Mouse (Mus musculus): ENCODE data around the gene Arf6.
"Not testable (repeated sequence)": the region's sequence is repeated elsewhere in the genome, so short reads cannot be mapped to it uniquely, and the experiment has no call there.

Arf6 gene

GRCm38 (mm10) chr12:69371854-69372671, at the start of gene Arf6, which contains the start of gene Gm9887:
TSS of gene Arf6 (plus strand) at chr12:69372150.
TSS of gene Gm9887 (minus strand) at chr12:69372458.
- peak; percentile 99 for DNase-seq (ENCODE audit: low spot score)

- no peak for DNase-seq (ENCODE audit: low spot score)
These were observed 40.8 kb upstream of the Arf6 start for GRCm38 (mm10) chr12:69331187-69331586.

- no peak for DNase-seq (ENCODE audit: low spot score)
These were observed 39.8 kb upstream of the Arf6 start for GRCm38 (mm10) chr12:69332147-69332546.

DNA sequence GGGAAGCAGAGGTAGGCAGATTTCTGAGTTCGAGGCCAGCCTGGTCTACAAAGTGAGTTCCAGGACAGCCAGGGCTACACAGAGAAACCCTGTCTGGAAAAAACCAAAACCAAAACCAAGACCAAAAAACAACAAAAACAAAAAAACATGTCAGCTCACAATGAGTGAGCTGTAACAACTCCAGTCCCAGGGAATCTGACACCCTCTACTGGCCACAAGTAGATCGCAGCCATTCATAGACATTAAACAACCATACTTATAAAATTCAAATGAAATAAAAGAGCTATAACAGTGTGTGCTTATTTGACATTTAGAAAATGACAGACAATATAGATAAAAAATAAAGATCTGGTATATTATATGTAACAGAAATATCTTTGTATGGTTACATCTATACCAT, 38.4 kb upstream of the Arf6 start:
- DNase-seq (ENCODE audit: low spot score), result peak; percentile 59

DNA sequence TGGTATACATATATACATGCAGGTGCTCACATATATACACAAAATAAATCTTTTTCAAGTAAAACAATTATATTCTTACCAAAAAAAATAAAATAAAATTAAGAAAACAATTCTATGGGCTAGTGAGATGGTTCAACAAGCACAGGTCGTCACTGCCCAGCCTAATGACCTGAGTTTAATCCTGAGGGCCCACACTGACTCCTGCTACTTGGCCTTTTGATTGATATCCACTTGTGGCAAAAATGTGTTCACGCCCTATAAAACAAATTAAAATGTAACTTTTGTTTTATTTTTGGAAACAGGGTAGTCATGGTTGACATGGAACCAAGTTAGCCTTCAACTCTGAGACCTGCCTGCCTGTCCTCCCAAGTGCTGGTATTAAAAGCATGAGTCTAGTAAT, 22.0 kb upstream of the Arf6 start:
- DNase-seq (ENCODE audit: low spot score), result no peak

DNA sequence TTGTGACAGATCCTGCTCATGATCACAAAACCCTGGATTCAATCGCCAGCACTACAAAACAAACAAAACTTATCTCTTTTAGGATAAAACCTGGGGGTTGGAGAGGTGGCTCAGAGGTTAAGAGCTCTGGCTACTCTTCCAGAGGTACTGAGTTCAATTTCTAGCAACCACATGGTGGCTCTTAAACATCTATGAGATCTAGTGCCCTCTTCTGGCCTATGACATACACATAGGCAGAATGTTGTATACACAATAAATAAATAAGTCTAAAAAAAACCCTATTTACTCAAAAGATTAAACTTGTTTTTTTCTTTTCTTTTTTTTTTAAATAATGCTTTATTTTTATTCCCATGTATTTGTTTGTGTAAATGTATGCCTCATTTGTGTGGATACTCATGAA, 20.3 kb upstream of the Arf6 start:
- DNase-seq (ENCODE audit: low spot score), result no peak

DNA sequence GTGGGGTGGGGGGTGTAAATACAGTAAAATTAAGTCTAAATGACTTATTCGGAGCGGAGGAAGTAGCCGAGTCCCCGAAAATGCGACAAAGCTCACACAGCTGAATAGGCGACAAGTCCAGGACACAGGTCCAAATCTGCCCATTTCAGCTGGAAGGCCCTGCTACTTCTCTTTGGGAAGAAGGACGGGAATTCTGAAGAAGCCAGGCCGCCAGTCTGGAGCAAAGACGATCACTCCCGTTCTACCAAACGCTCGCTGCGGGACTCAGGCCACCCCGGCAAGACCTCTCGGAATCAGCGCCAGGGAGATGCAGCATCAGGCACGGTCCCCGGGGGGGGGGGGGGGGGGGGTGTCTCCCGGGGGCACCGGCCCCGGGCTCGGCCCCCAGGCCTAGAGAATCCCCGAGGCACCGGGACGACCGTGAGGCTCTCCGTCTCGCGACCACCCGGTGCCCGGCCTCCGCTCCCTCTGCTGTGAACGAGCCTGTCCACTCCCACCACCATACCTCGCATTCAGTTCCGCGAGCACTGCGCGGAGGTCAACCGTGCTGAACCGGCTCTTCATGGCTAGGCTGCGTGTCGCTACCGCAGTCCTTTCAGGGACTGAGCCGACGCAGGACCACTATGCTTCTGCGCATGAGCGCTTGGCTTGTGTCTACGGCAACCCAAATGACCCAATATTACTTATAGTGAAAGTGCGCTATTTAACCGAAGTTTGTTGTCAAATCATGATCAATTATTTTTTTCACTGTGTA, 15.2 kb upstream of the Arf6 start, which contains the start of gene Nemf:
Nemf (minus strand) TSS at position 620 of the 754 bp plus-strand sequence.
- DNase-seq (ENCODE audit: low spot score), result peak; percentile 79

DNA sequence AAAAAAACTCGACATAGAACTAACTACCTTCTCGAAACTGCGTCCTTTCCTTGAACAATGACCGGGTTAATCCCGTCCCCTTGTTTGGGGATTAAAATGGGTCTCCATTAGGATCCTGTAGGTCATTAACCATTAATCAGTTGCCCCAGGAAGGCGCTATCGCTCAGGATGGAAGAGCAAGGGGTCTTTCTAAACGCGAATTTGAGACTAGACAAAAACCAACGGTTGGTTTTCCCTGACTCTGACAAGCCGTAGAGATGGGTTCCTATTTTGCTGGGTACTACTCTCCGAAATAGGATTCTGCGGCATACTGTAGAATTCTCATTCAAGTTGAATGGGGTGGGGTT, 14.7 kb upstream of the Arf6 start:
- no peak for DNase-seq (ENCODE audit: low spot score)

DNA sequence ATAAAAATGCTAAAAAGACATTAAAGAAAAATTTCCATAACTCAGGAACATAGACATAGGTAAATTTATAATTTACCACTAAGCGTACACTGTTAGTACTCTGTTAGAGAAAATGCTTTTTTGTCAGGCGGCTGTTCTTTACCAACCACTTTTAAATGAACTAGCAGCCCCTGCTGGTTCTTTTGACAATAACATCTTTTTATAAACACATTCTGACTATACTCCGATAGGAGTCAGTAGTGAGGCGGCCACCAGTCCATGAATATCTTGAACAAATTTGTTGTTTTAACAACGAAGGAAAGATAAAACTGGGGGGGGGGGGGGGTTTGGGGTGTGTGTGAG, 11.3 kb upstream of the Arf6 start:
- peak; percentile 83 for DNase-seq (ENCODE audit: low spot score)

GRCm38 (mm10) chr12:69360997-69361899, 10.7 kb upstream of the Arf6 start:
- DNase-seq (ENCODE audit: low spot score), result peak; percentile 100

DNA sequence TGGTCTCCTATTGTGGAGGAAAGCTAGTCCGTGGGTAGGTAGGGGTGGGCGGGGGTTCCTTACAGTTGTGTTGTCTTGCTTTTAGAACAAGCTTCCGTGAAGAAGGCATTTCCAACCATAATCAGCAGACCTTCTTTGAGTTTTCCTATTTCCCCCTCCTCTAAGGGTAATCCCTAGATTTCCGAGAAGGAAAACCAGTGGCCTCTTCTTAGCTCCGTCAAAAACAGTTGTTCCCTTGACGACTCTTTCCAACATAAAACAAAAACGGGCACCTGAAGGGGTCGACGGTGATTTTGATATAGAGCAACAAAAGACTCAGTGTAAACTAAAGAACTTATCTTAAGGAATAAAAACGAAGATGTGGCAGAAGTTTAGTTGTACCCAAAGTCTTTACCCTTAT, 10.0 kb upstream of the Arf6 start:
- DNase-seq (ENCODE audit: low spot score), result no peak

GRCm38 (mm10) chr12:69362388-69362787, 9.6 kb upstream of the Arf6 start:
- DNase-seq (ENCODE audit: low spot score), result no peak

GRCm38 (mm10) chr12:69363110-69363509, 8.8 kb upstream of the Arf6 start:
- not testable (repeated sequence) for DNase-seq (ENCODE audit: low spot score)

GRCm38 (mm10) chr12:69363899-69364762, 7.8 kb upstream of the Arf6 start:
- peak; percentile 70 for DNase-seq (ENCODE audit: low spot score)

- no peak for DNase-seq (ENCODE audit: low spot score)
These were observed 6.2 kb upstream of the Arf6 start for GRCm38 (mm10) chr12:69365757-69366156.

GRCm38 (mm10) chr12:69366424-69366823, 5.5 kb upstream of the Arf6 start:
- no peak for DNase-seq (ENCODE audit: low spot score)

- DNase-seq (ENCODE audit: low spot score), result no peak
These were observed 4.4 kb upstream of the Arf6 start for GRCm38 (mm10) chr12:69367557-69367956.

DNA sequence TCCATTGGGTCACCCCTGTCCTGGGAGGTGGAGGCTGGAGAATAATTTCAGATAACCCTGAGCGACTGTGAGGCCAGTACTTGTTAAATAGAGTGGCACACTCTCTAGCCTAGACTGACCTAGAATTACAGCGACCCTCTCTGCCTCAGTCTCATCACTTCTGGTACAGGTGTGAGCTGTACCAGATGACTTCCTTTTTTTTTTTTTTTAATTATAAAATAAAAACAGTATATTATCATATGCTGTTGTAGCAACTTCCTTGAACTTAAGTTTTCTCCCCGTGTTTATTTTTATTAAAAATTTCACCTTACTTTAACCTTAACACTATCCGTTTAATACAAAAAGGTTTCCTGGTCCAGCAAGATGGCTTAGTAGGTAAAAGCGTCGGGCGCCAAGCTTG, 1.0 kb upstream of the Arf6 start:
- DNase-seq (ENCODE audit: low spot score), result no peak

DNA sequence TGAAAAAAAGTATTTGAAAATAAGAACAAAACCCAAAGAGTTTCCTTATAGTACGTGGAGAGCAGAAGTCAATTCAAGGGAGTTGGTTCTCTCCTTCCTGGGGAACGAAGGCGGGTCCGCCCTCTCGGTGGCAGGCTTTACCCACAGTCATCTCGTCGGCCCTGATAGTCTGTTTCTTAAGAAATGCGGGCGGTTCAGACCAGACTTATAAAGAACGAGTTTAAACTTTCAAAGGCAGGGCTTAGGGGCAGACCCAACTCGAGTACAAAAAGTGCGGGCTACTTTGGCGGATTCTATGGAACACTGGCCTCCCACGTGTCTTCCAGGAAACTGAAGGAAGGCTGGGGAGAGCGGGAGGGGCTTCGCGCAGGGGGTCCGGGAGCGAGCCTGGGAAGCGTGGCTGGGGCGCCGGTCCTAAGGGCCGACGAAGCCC, 513 bp upstream of the Arf6 start:
- peak; percentile 84 for DNase-seq (ENCODE audit: low spot score)

- no peak for DNase-seq (ENCODE audit: low spot score)
These were observed 881 bp downstream of the Arf6 start for GRCm38 (mm10) chr12:69372731-69373331.

Measured in T-cell, adult 2 months (primary cell).